Mouse (Mus musculus): ENCODE measurements around the gene Eps8. TPM values are rescaled to one million over a fixed set of nuclear protein-coding genes. Genes with fewer than 3 reads are reported as not detected.

Eps8 gene
- polyA plus RNA-seq (2012; ENCODE audit: low replicate concordance) = 1.1 and 1.2 TPM in 2 replicates

GRCm38 (mm10) chr6:137654776-137655175, at the start of gene Eps8:
TSS of gene Eps8 (minus strand) at chr6:137654876.

Other genes starting within 250 kb of the Eps8 start
- gene Strap, start 80.2 kb upstream of the Eps8 start, polyA plus RNA-seq (2012; ENCODE audit: low replicate concordance) = 34.1 and 51.3 TPM in 2 replicates
- gene Dera, start 99.7 kb upstream of the Eps8 start, polyA plus RNA-seq (2012; ENCODE audit: low replicate concordance) = 6.7 and 29.7 TPM in 2 replicates

All from leukemia stem cell, adult 10-12 weeks (primary cell).